Mouse (Mus musculus) cerebellum, postnatal 4 days (tissue): ENCODE measurements around the gene Acp6.
A peak's percentile ranks its signal among the peaks of the same experiment; 100 is the strongest.

Experiments
- DNase-seq, 2 experiments: peaks; one replicate each; pipeline ENCODE4 v3.0.0; 2022; ENCODE audit warnings: low spot score in 2 of 2, mixed read lengths in 1 of 2

Acp6 gene

GRCm38 (mm10) chr3:97185098-97185860, 26.7 kb downstream of the Acp6 start:
- DNase-seq, result peak in 1 of 2 experiments; percentile 67

- no peak for DNase-seq
Measured at GRCm38 (mm10) chr3:97196571-97196970, 38.0 kb downstream of the Acp6 start.

- no peak for DNase-seq
Measured at GRCm38 (mm10) chr3:97199261-97199660, 40.7 kb downstream of the Acp6 start.

GRCm38 (mm10) chr3:97201943-97202342, 43.4 kb downstream of the Acp6 start:
- peak in 1 of 2 experiments; percentile 59 for DNase-seq

- no peak for DNase-seq
Measured at GRCm38 (mm10) chr3:97203880-97204279, 45.3 kb downstream of the Acp6 start.

- no peak for DNase-seq
Measured at GRCm38 (mm10) chr3:97206521-97206920, 47.9 kb downstream of the Acp6 start.

GRCm38 (mm10) chr3:97209351-97209750, 50.8 kb downstream of the Acp6 start:
- peak in 1 of 2 experiments; percentile 35 for DNase-seq

GRCm38 (mm10) chr3:97211177-97211576, 52.6 kb downstream of the Acp6 start:
- DNase-seq, result no peak

GRCm38 (mm10) chr3:97213871-97214270, 55.3 kb downstream of the Acp6 start:
- no peak for DNase-seq

- DNase-seq, result no peak
Measured at GRCm38 (mm10) chr3:97214439-97214838, 55.9 kb downstream of the Acp6 start.

- no peak for DNase-seq
Measured at GRCm38 (mm10) chr3:97215526-97215925, 56.9 kb downstream of the Acp6 start.

- no peak for DNase-seq
Measured at GRCm38 (mm10) chr3:97223261-97223660, 64.7 kb downstream of the Acp6 start.

- DNase-seq, result no peak
Measured at GRCm38 (mm10) chr3:97225231-97225630, 66.7 kb downstream of the Acp6 start.

GRCm38 (mm10) chr3:97226719-97227118, 68.1 kb downstream of the Acp6 start:
- no peak for DNase-seq
